Mouse (Mus musculus) CH12.LX (cell line): Measurements from ENCODE around the gene Catsperb. TPM values are rescaled to one million over a fixed set of nuclear protein-coding genes. Genes with fewer than 3 reads are reported as not detected.
"Not testable (repeated sequence)": the region's sequence is repeated elsewhere in the genome, so short reads cannot be mapped to it uniquely, and the experiment has no call there.

Experiments
- DNase-seq: peaks from one replicate; pipeline ENCODE4 v3.0.0-alpha.2; 2013; ENCODE audit errors: extremely low read depth
- H3K27ac ChIP-seq: 2 replicates; pipeline ENCODE4 v1.5.1; 2012; ENCODE audit warnings: low read depth, mild to moderate bottlenecking, control low read depth, moderate library complexity; ENCODE audit not compliant: insufficient read depth
- H3K27me3 ChIP-seq: replicated peaks from 2 replicates; pipeline ENCODE3; 2012; ENCODE audit warnings: inconsistent platforms
- H3K36me3 ChIP-seq, 2 experiments: replicated peaks in 1 of 2; 2 replicates each; pipeline versions ENCODE3 to v1.6.1; 2012; ENCODE audit warnings: inconsistent platforms in 1 of 2, low read length in 1 of 2, mild to moderate bottlenecking in 1 of 2, mixed read lengths in 1 of 2, moderate library complexity in 1 of 2; ENCODE audit not compliant: control insufficient read depth in 1 of 2, insufficient read depth in 1 of 2
- H3K4me1 ChIP-seq, 2 experiments: 2 replicates each; pipeline ENCODE4 v1.6.1; 2012; ENCODE audit warnings: inconsistent platforms in 1 of 2, moderate library complexity in 1 of 2; ENCODE audit not compliant: insufficient read depth in 2 of 2, control insufficient read depth in 1 of 2
- H3K4me2 ChIP-seq: 2 replicates; pipeline ENCODE4 v1.6.1; 2012; ENCODE audit warnings: low read depth, mild to moderate bottlenecking, control low read depth; ENCODE audit not compliant: poor library complexity, insufficient read depth, severe bottlenecking
- H3K4me3 ChIP-seq, 3 experiments: fragments of 150-350 bp in 1 of 3; sonication (generic) in 1 of 3; replicated peaks in 1 of 3; 2 replicates each; pipeline versions ENCODE3 to v1.5.1; 2011 to 2012; ENCODE audit warnings: low read depth in 2 of 3, low read length in 2 of 3, mild to moderate bottlenecking in 2 of 3, moderate library complexity in 2 of 3, control low read depth in 1 of 3, improper control_type of control experiment in 1 of 3, inconsistent platforms in 1 of 3, mixed read lengths in 1 of 3; ENCODE audit not compliant: poor library complexity in 1 of 3
- H3K79me2 ChIP-seq: replicated peaks from 2 replicates; pipeline ENCODE4 v1.6.1; 2012; ENCODE audit warnings: mild to moderate bottlenecking, moderate library complexity; ENCODE audit not compliant: control insufficient read depth, poor library complexity, insufficient read depth, severe bottlenecking; ENCODE audit errors: extremely low read depth
- H3K9ac ChIP-seq: 2 replicates; pipeline ENCODE4 v1.6.1; 2012; ENCODE audit warnings: low read depth, mild to moderate bottlenecking, control low read depth, moderate library complexity; ENCODE audit not compliant: insufficient read depth
- H3K9me3 ChIP-seq: replicated peaks from 2 replicates; pipeline ENCODE3; 2012; ENCODE audit warnings: low read length, inconsistent platforms, mixed read lengths
- CHD1 ChIP-seq: IDR thresholded peaks from 2 replicates; pipeline ENCODE4 v1.6.1; 2012; ENCODE audit warnings: low read depth, low read length, improper control_type of control experiment, inconsistent platforms
- CTCF ChIP-seq, 2 experiments: IDR thresholded peaks in 1 of 2; conservative IDR thresholded peaks in 1 of 2; 2 replicates each; pipeline ENCODE4 v1.5.1; 2011 to 2012; ENCODE audit warnings: low read depth in 2 of 2, low read length in 2 of 2, improper control_type of control experiment in 1 of 2, inconsistent platforms in 1 of 2, mild to moderate bottlenecking in 1 of 2, moderate library complexity in 1 of 2
- E2F4 ChIP-seq: IDR thresholded peaks from 2 replicates; pipeline ENCODE4 v1.6.1; 2011; ENCODE audit warnings: low read depth, low read length, improper control_type of control experiment; ENCODE audit not compliant: insufficient replicate concordance
- ELF1 ChIP-seq: IDR thresholded peaks from 2 replicates; pipeline ENCODE4 v1.6.1; 2014; ENCODE audit warnings: low read depth, mild to moderate bottlenecking, inconsistent platforms, low read length, improper control_type of control experiment
- EP300 ChIP-seq: IDR thresholded peaks from 2 replicates; pipeline ENCODE4 v1.6.1; 2011; ENCODE audit warnings: low read length, improper control_type of control experiment
- ETS1 ChIP-seq: conservative IDR thresholded peaks from 2 replicates; pipeline ENCODE4 v1.6.1; 2012; ENCODE audit warnings: low read depth, mild to moderate bottlenecking, inconsistent platforms, low read length, improper control_type of control experiment, moderate library complexity
- GABPA ChIP-seq: IDR thresholded peaks from 2 replicates; pipeline ENCODE4 v1.6.1; 2012; ENCODE audit warnings: low read depth, low read length, improper control_type of control experiment, inconsistent platforms; ENCODE audit not compliant: insufficient replicate concordance
- IRF4 ChIP-seq: IDR thresholded peaks from 2 replicates; pipeline ENCODE4 v1.6.1; 2014; ENCODE audit warnings: low read depth, mild to moderate bottlenecking, inconsistent platforms, low read length, improper control_type of control experiment
- JUND ChIP-seq: conservative IDR thresholded peaks from 2 replicates; pipeline ENCODE4 v1.6.1; 2011; ENCODE audit warnings: low read depth, low read length, improper control_type of control experiment
- KAT2A ChIP-seq: IDR thresholded peaks from 2 replicates; pipeline ENCODE4 v1.6.1; 2012; ENCODE audit warnings: low read length, improper control_type of control experiment, inconsistent platforms; ENCODE audit not compliant: insufficient replicate concordance
- MAX ChIP-seq: IDR thresholded peaks from 2 replicates; pipeline ENCODE4 v1.6.1; 2011; ENCODE audit warnings: low read length, improper control_type of control experiment
- MXI1 ChIP-seq: IDR thresholded peaks from 2 replicates; pipeline ENCODE4 v1.6.1; 2011; ENCODE audit warnings: mild to moderate bottlenecking, low read depth, low read length, improper control_type of control experiment
- RAD21 ChIP-seq: IDR thresholded peaks from 2 replicates; pipeline ENCODE4 v1.6.1; 2011; ENCODE audit warnings: low read depth, mild to moderate bottlenecking, low read length, improper control_type of control experiment, moderate library complexity
- SIN3A ChIP-seq: IDR thresholded peaks from 2 replicates; pipeline ENCODE4 v1.6.1; 2012; ENCODE audit warnings: low read length, improper control_type of control experiment, inconsistent platforms
- SMC3 ChIP-seq: IDR thresholded peaks from 2 replicates; pipeline ENCODE4 v1.6.1; 2011; ENCODE audit warnings: low read depth, low read length, improper control_type of control experiment
- TBP ChIP-seq: conservative IDR thresholded peaks from 2 replicates; pipeline ENCODE4 v1.6.1; 2011; ENCODE audit warnings: low read depth, low read length, improper control_type of control experiment
- TCF12 ChIP-seq: IDR thresholded peaks from 2 replicates; pipeline ENCODE4 v1.6.1; 2014; ENCODE audit warnings: low read depth, mild to moderate bottlenecking, inconsistent platforms, low read length, improper control_type of control experiment
- ZC3H11A ChIP-seq: IDR thresholded peaks from 2 replicates; pipeline ENCODE4 v1.6.1; 2012; ENCODE audit warnings: low read depth, mild to moderate bottlenecking, inconsistent platforms, low read length, improper control_type of control experiment
- ZMIZ1 ChIP-seq: IDR thresholded peaks from 2 replicates; pipeline ENCODE4 v1.6.1; 2012; ENCODE audit warnings: low read depth, mild to moderate bottlenecking, inconsistent platforms, low read length, improper control_type of control experiment
- ZNF384 ChIP-seq: IDR thresholded peaks from 2 replicates; pipeline ENCODE4 v1.6.1; 2012; ENCODE audit warnings: low read depth, low read length, improper control_type of control experiment, inconsistent platforms
- dilution Hi-C: fragments of 300-500 bp; cut with MboI; formaldehyde crosslinking; loops from 2 replicates; pipeline ENCODE4 v1.14.3; 2020; ENCODE audit warnings: low sequenced_read_pairs; ENCODE audit not compliant: extremely low pct_unique_long_range_greater_than_20kb, extremely low pct_ligation_motif_present
- in situ Hi-C: fragments of 300-500 bp; cut with MboI; formaldehyde crosslinking; loops from 3 replicates; pipeline ENCODE4 v1.14.3; 2019; ENCODE audit warnings: low sequenced_read_pairs, low pct_ligation_motif_present, low pct_unique_long_range_greater_than_20kb, mixed read lengths
- polyA plus RNA-seq: library from polyadenylated mRNA; unstranded; fragments of >175 nt; gene quantifications from 2 replicates; pipeline ENCODE4 v1.2.1, GENCODE M21; 2012; ENCODE audit warnings: low read depth; ENCODE audit not compliant: insufficient read length
- total RNA-seq, 2 experiments: library from RNA; depleted of rRNA; stranded (reverse); fragments of 300-350 nt in 1 of 2; fragments of >200 nt in 1 of 2; gene quantifications; 2 replicates each; pipeline ENCODE4 v1.2.3; 2012 to 2014

Gene Catsperb
- total RNA-seq (2012; rRNA removed) (not detected in 2 replicates), total RNA-seq (2014; rRNA removed) (not detected in 2 replicates), polyA plus RNA-seq (not detected in 2 replicates)

- in situ Hi-C loops, H3K9me3 ChIP-seq, H3K4me1 ChIP-seq, H3K4me2 ChIP-seq, H3K27ac ChIP-seq, H3K4me3 ChIP-seq, dilution Hi-C loops, H3K9ac ChIP-seq, DNase-seq, H3K79me2 ChIP-seq, H3K36me3 ChIP-seq: not testable (repeated sequence)
- H3K27me3 ChIP-seq: peaks cover 39% of the 10 kb centered on the region
Observed at GRCm38 (mm10) chr12:101404353-101404752, at the start of gene Catsperb. Gene Catsperb, plus strand, starts transcription at chr12:101404653.

- TF ChIP-seq CTCF (conservative IDR thresholded peaks at IDR 0.05 in 1 of 2, IDR thresholded peaks at IDR 0.05 in 1 of 2; ENCODE audit: low read depth in 2 of 2, low read length in 2 of 2) (peak in 1 of 2 experiments; percentile 43; a peak in 2 of 4 replicates), RAD21 (peak; percentile 33), SMC3 (peak; percentile 27)
- H3K79me2 ChIP-seq, dilution Hi-C loops: not testable (repeated sequence)
Observed at GRCm38 (mm10) chr12:101361468-101361867, 43.0 kb upstream of the Catsperb start.

GRCm38 (mm10) chr12:101381460-101381859 lies 23.0 kb upstream of the Catsperb start:
- H3K36me3 ChIP-seq, H3K4me3 ChIP-seq, H3K9me3 ChIP-seq, H3K27ac ChIP-seq, H3K79me2 ChIP-seq, H3K4me1 ChIP-seq, in situ Hi-C loops, dilution Hi-C loops, DNase-seq, H3K9ac ChIP-seq, H3K4me2 ChIP-seq: not testable (repeated sequence)
- peaks cover 16% of the 10 kb centered on the region for H3K27me3 ChIP-seq

More at GRCm38 (mm10) chr12:101361468-101361867, 43.0 kb upstream of the Catsperb start:
- H3K9ac ChIP-seq, H3K27ac ChIP-seq, H3K9me3 ChIP-seq, H3K4me1 ChIP-seq, in situ Hi-C loops, DNase-seq, H3K4me3 ChIP-seq, H3K36me3 ChIP-seq, H3K4me2 ChIP-seq: not testable (repeated sequence)
- peaks cover 18% of the 10 kb centered on the region for H3K27me3 ChIP-seq

- H3K36me3 ChIP-seq: no peaks in the 10 kb centered on the region
- no peaks in the 10 kb centered on the region for H3K79me2 ChIP-seq
- no peak for DNase-seq
- in situ Hi-C loops: no loop called here
- H3K4me1 ChIP-seq: no peaks in the 10 kb centered on the region
- H3K27ac ChIP-seq: no peak overlapping the region
- no peak overlapping the region for H3K4me3 ChIP-seq
- H3K4me2 ChIP-seq: no peak overlapping the region
- H3K9me3 ChIP-seq: no peaks in the 10 kb centered on the region
- H3K27me3 ChIP-seq: peaks cover 31% of the 10 kb centered on the region
- H3K9ac ChIP-seq: no peak overlapping the region
- dilution Hi-C loops: no loop called here
- TF ChIP-seq MXI1: no peak
- no peak for TF ChIP-seq GABPA
- TF ChIP-seq ZMIZ1: no peak
- TF ChIP-seq KAT2A: no peak
- TF ChIP-seq E2F4: no peak
- TF ChIP-seq ELF1: no peak
- TF ChIP-seq CHD1: no peak
- TF ChIP-seq SIN3A: no peak
- TF ChIP-seq JUND: no peak
- no peak for TF ChIP-seq ZNF384
- TF ChIP-seq RAD21: no peak
- no peak for TF ChIP-seq ZC3H11A
- no peak for TF ChIP-seq IRF4
- TF ChIP-seq MAX: no peak
- no peak for TF ChIP-seq TBP
- no peak for TF ChIP-seq ETS1
- TF ChIP-seq TCF12: no peak
- no peak for TF ChIP-seq EP300
Observed at GRCm38 (mm10) chr12:101426131-101426530, 21.7 kb downstream of the Catsperb start.
